In genomic region chr17:73723885-73724682, GRCm38 (mm10) we compare ENCODE assay signal across 10 mouse cellular contexts. TPM values are rescaled to one million over a fixed set of nuclear protein-coding genes. Genes with fewer than 3 reads are reported as not detected.
DNase-seq lines count a peak whose midpoint lies in the region; ATAC-seq and TF ChIP-seq lines count a peak whose summit lies in the region.
"Had no signal": no experiment of that assay in that cellular context is flagged by ENCODE, and none has a peak within 500 bp of the region (broad histone marks: within the 10 kb centered on the region; RNA-seq: fewer than 3 reads in every experiment).

No protein-coding gene starts in this region.

- no peaks in the 10 kb centered on the region for H3K27me3 ChIP-seq in limb, embryonic 14.5 days (ENCODE audit: control insufficient read depth, insufficient read depth, low read length)
- H3K27me3 ChIP-seq in limb, embryonic 10.5 days (ENCODE audit: low read depth, poor library complexity, severe bottlenecking), result 0 out of 2 replicates have a peak, but pooled peaks cover 7% of the 10 kb centered on the region
- no peaks in the 10 kb centered on the region for H3K27me3 ChIP-seq in splenic B cell, adult 2 months (ENCODE audit: control insufficient read depth, insufficient read depth, low read length, poor library complexity, severe bottlenecking)
- H3K27me3 ChIP-seq: limb, embryonic 15.5 days had no signal

- ATAC-seq in limb, embryonic 14.5 days (ENCODE audit: low FRiP score, low read depth), result no peak
- ATAC-seq in inflammation-experienced regulatory T-cells, adult 6 months, result no peak

- DNase-seq in embryo, embryonic 10 days (ENCODE audit: low spot score), result peak; percentile 38
- DNase-seq in embryo, embryonic 9.5 days (ENCODE audit: extremely low spot score), result no peak
- peak; percentile 51 for DNase-seq in limb, embryonic 14.5 days (ENCODE audit: low spot score)
- DNase-seq in limb, embryonic 10.5 days (ENCODE audit: low spot score), result no peak
- peak; percentile 16 for DNase-seq in splenic B cell, adult 2 months (ENCODE audit: low read depth, low spot score)
- DNase-seq in spleen, postnatal 14 days (ENCODE audit: low spot score in 2 of 2), result no peak

- H3K36me3 ChIP-seq in limb, embryonic 14.5 days (ENCODE audit: control insufficient read depth, insufficient read depth, low read length), result no peaks in the 10 kb centered on the region
- H3K36me3 ChIP-seq in limb, embryonic 10.5 days, result no peaks in the 10 kb centered on the region
- no peaks in the 10 kb centered on the region for H3K36me3 ChIP-seq in splenic B cell, adult 2 months (ENCODE audit: control insufficient read depth, insufficient read depth, low read length, poor library complexity, severe bottlenecking)
- H3K36me3 ChIP-seq: G1E; limb, embryonic 15.5 days had no signal

- H3K4me2 ChIP-seq in limb, embryonic 14.5 days (replicated peaks; ENCODE audit: low read depth, low read length, severe bottlenecking), result no peak overlapping the region
- H3K4me2 ChIP-seq: limb, embryonic 15.5 days had no signal

- no peak overlapping the region for H3K27ac ChIP-seq in limb, embryonic 14.5 days (replicated peaks; ENCODE audit: low read depth, low read length)
- H3K27ac ChIP-seq in limb, embryonic 10.5 days, result no peak overlapping the region
- H3K27ac ChIP-seq in cortical plate, adult 2 months (ENCODE audit: insufficient read depth, low read length), result no peak overlapping the region
- H3K27ac ChIP-seq: limb, embryonic 15.5 days had no signal

- TF ChIP-seq CTCF in cortical plate, adult 2 months (IDR thresholded peaks at IDR 0.05; ENCODE audit: extremely low read depth, insufficient read depth, low read length), result peak; percentile 37; the same call in 1 of the 2 replicates

- no peak overlapping the region for H3K4me3 ChIP-seq in limb, embryonic 14.5 days (replicated peaks; ENCODE audit: low read length)
- no peak overlapping the region for H3K4me3 ChIP-seq in limb, embryonic 10.5 days
- H3K4me3 ChIP-seq in cortical plate, adult 2 months (ENCODE audit: insufficient read depth, low read length), result no peak overlapping the region
- H3K4me3 ChIP-seq: limb, embryonic 15.5 days had no signal

- no peak for TF ChIP-seq POLR2A in limb, embryonic 14.5 days (IDR thresholded peaks at IDR 0.05; ENCODE audit: borderline replicate concordance, extremely low read depth, insufficient read depth, insufficient read length)
- no peak for TF ChIP-seq POLR2A in cortical plate, adult 2 months (IDR thresholded peaks at IDR 0.05; ENCODE audit: extremely low read depth, insufficient read depth, low read length)

- no peak overlapping the region for H3K9ac ChIP-seq in limb, embryonic 14.5 days (ENCODE audit: low read depth, low read length, severe bottlenecking)
- H3K9ac ChIP-seq: limb, embryonic 15.5 days had no signal

- H3K9me3 ChIP-seq in limb, embryonic 14.5 days (ENCODE audit: control insufficient read depth, low read length), result no peaks in the 10 kb centered on the region
- no peaks in the 10 kb centered on the region for H3K9me3 ChIP-seq in limb, embryonic 10.5 days (replicated peaks)
- H3K9me3 ChIP-seq: limb, embryonic 15.5 days had no signal

- no peaks in the 10 kb centered on the region for H3K4me1 ChIP-seq in limb, embryonic 14.5 days (ENCODE audit: control insufficient read depth, insufficient read depth, low read length)
- no peaks in the 10 kb centered on the region for H3K4me1 ChIP-seq in limb, embryonic 10.5 days
- H3K4me1 ChIP-seq in cortical plate, adult 2 months (ENCODE audit: control insufficient read depth, insufficient read depth, low read length), result no peaks in the 10 kb centered on the region
- H3K4me1 ChIP-seq: limb, embryonic 15.5 days had no signal

- 53% methylated on average over 8 of the region's 8 CpGs for WGBS in limb, embryonic 14.5 days
- 67% methylated on average over 8 of the region's 8 CpGs for WGBS in limb, embryonic 10.5 days

RNA-seq across cellular contexts. Expression of gene Galnt14, which starts 13.8 kb away (rescaled TPM):
- polyA plus RNA-seq in limb, embryonic 14.5 days (2012; rRNA removed), result 4.4 and 4.9 TPM in 2 replicates
- polyA plus RNA-seq in limb, embryonic 14.5 days (2014; fragmentation: Nextera tagmentation; extraction: Ambion mirVana), result 2.4 and 3.0 TPM in 2 replicates
- polyA plus RNA-seq in limb, embryonic 10.5 days (2016; fragmentation: Nextera tagmentation; extraction: Ambion mirVana), result 0.63 and 0.94 TPM in 2 replicates
- polyA plus RNA-seq in cortical plate, adult 2 months (2012; rRNA removed), result 21.5 and 23.7 TPM in 2 replicates
- polyA plus RNA-seq in inflammation-experienced regulatory T-cells, adult 6 months (2017; shearing (Covaris generic)), result 1 to 10 TPM in 2 of 3 experiments, under 1 TPM in 1; 0.66 to 2.1 (median 2.0) TPM
- polyA plus RNA-seq: G1E had no signal

Comparison
In these comparisons a context has a peak if more than half of its experiments do, and no peak if none do; other contexts are left out.
1. DNase-seq: peak in embryo, embryonic 10 days (single experiment), limb, embryonic 14.5 days (single experiment) and splenic B cell, adult 2 months (single experiment); none in embryo, embryonic 9.5 days (single experiment), limb, embryonic 10.5 days (single experiment) and spleen, postnatal 14 days (0 of 2).